Mouse (Mus musculus): ENCODE results near the gene Gmeb1.

GRCm38 (mm10) chr4:132291624-132292335 is 30.4 kb upstream of the Gmeb1 start:
- TF ChIP-seq CTCF (IDR thresholded peaks at IDR 0.05; ENCODE audit: control insufficient read depth, insufficient read depth, low read length) (no peak), POLR2A (IDR thresholded peaks at IDR 0.05; ENCODE audit: borderline replicate concordance, control insufficient read depth, low read depth, low read length) (no peak)

All from bone marrow, adult 2 months (tissue).